Mouse (Mus musculus): ENCODE measurements at regions not wholly inside any gene's neighbourhood (a gene's known extent, or its start where the extent isn't known, plus 50 kb on each side); places are given as distances from the start of the nearest gene placed in this dataset.

- Histone ChIP-seq H3K36me3 (ENCODE audit: control insufficient read depth, insufficient read depth, low read length) (no peaks in the 10 kb centered on the region), H3K4me2 (replicated peaks; ENCODE audit: low read depth) (no peak overlapping the region), H3K27ac (replicated peaks) (no peak overlapping the region), H3K4me3 (ENCODE audit: low read depth, low read length) (no peak overlapping the region), H3K4me1 (replicated peaks; ENCODE audit: control insufficient read depth, insufficient read depth) (no peaks in the 10 kb centered on the region), H3K9ac (ENCODE audit: low read length) (no peak overlapping the region), H3K9me3 (ENCODE audit: control insufficient read depth, low read length) (no peaks in the 10 kb centered on the region), H3K27me3 (ENCODE audit: control insufficient read depth, insufficient read depth, low read length) (no peaks in the 10 kb centered on the region)
- TF ChIP-seq CTCF (IDR thresholded peaks at IDR 0.05; ENCODE audit: low read depth) = no peak
- TF ChIP-seq EP300 (optimal IDR thresholded peaks at IDR 0.05) = no peak
- ATAC-seq (ENCODE audit: low FRiP score, low TSS enrichment) (no peak), DNase-seq (ENCODE audit: low spot score) (no peak)
- 50% methylated on average over 6 of the region's 6 CpGs for WGBS
These were observed 265.6 kb downstream of the Gm49356 start for GRCm38 (mm10) chr15:59154407-59155288.

- H3K27me3 ChIP-seq (ENCODE audit: control insufficient read depth, insufficient read depth, low read length) = no peaks in the 10 kb centered on the region
- H3K4me2 ChIP-seq (replicated peaks; ENCODE audit: low read depth) = no peak overlapping the region
- no peak for TF ChIP-seq EP300 (optimal IDR thresholded peaks at IDR 0.05)
- TF ChIP-seq CTCF (IDR thresholded peaks at IDR 0.05; ENCODE audit: low read depth) = no peak
- ATAC-seq (ENCODE audit: low FRiP score, low TSS enrichment) (no peak), DNase-seq (ENCODE audit: low spot score) (no peak)
- no peaks in the 10 kb centered on the region for H3K4me1 ChIP-seq (replicated peaks; ENCODE audit: control insufficient read depth, insufficient read depth)
- no peak overlapping the region for H3K4me3 ChIP-seq (ENCODE audit: low read depth, low read length)
- no peak overlapping the region for H3K27ac ChIP-seq (replicated peaks)
- no peak overlapping the region for H3K9ac ChIP-seq (ENCODE audit: low read length)
- H3K36me3 ChIP-seq (ENCODE audit: control insufficient read depth, insufficient read depth, low read length) = no peaks in the 10 kb centered on the region
- H3K9me3 ChIP-seq (ENCODE audit: control insufficient read depth, low read length) = no peaks in the 10 kb centered on the region
These were observed 266.2 kb downstream of the Gm49356 start for GRCm38 (mm10) chr15:59155289-59155623.

DNA sequence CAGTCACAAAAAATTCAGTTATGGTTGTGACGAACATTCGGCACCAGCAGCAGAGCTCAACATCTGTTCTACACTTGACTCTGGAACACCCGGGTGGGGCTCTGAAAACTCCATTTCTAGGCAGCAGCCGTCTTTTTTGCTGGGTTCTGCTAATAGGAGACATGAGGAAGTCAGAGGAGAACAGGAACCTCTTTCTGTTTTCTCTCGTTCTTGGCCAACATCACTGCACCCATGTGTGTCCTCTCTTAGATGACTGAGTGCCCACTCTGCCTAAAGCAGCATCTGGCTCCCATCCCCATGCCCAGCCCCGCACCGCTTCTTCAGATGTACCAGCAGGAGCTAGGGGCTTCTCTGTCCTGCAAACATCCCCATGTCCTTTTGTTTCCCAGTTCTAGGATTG, 267.2 kb downstream of the Gm49356 start:
- no peak overlapping the region for H3K4me2 ChIP-seq (replicated peaks; ENCODE audit: low read depth)
- H3K27me3 ChIP-seq (ENCODE audit: control insufficient read depth, insufficient read depth, low read length) = no peaks in the 10 kb centered on the region
- no peak overlapping the region for H3K9ac ChIP-seq (ENCODE audit: low read length)
- no peaks in the 10 kb centered on the region for H3K4me1 ChIP-seq (replicated peaks; ENCODE audit: control insufficient read depth, insufficient read depth)
- no peaks in the 10 kb centered on the region for H3K36me3 ChIP-seq (ENCODE audit: control insufficient read depth, insufficient read depth, low read length)
- TF ChIP-seq EP300 (optimal IDR thresholded peaks at IDR 0.05) (no peak), CTCF (IDR thresholded peaks at IDR 0.05; ENCODE audit: low read depth) (no peak)
- WGBS = 78% methylated on average over 7 of the region's 7 CpGs
- no peak overlapping the region for H3K4me3 ChIP-seq (ENCODE audit: low read depth, low read length)
- no peaks in the 10 kb centered on the region for H3K9me3 ChIP-seq (ENCODE audit: control insufficient read depth, low read length)
- DNase-seq (ENCODE audit: low spot score) (no peak), ATAC-seq (ENCODE audit: low FRiP score, low TSS enrichment) (no peak)
- no peak overlapping the region for H3K27ac ChIP-seq (replicated peaks)

- no peak overlapping the region for H3K27ac ChIP-seq (replicated peaks)
These were observed 269.7 kb downstream of the Gm49356 start for GRCm38 (mm10) chr15:59158760-59159159.

GRCm38 (mm10) chr15:59160931-59161920, 272.1 kb downstream of the Gm49356 start:
- H3K4me1 ChIP-seq (replicated peaks; ENCODE audit: control insufficient read depth, insufficient read depth) = no peaks in the 10 kb centered on the region
- DNase-seq (ENCODE audit: low spot score) = no peak
- no peak overlapping the region for H3K9ac ChIP-seq (ENCODE audit: low read length)
- 95% methylated on average over 15 of the region's 17 CpGs for WGBS
- H3K27ac ChIP-seq (replicated peaks) = no peak overlapping the region
- no peak overlapping the region for H3K4me2 ChIP-seq (replicated peaks; ENCODE audit: low read depth)
- no peak overlapping the region for H3K4me3 ChIP-seq (ENCODE audit: low read depth, low read length)
- no peak for ATAC-seq (ENCODE audit: low FRiP score, low TSS enrichment)
- no peaks in the 10 kb centered on the region for H3K27me3 ChIP-seq (ENCODE audit: control insufficient read depth, insufficient read depth, low read length)
- H3K36me3 ChIP-seq (ENCODE audit: control insufficient read depth, insufficient read depth, low read length) = no peaks in the 10 kb centered on the region
- H3K9me3 ChIP-seq (ENCODE audit: control insufficient read depth, low read length) = no peaks in the 10 kb centered on the region
- no peak for TF ChIP-seq CTCF (IDR thresholded peaks at IDR 0.05; ENCODE audit: low read depth)
- no peak for TF ChIP-seq EP300 (optimal IDR thresholded peaks at IDR 0.05)

More at GRCm38 (mm10) chr15:59158760-59159159, 269.7 kb downstream of the Gm49356 start:
- no peaks in the 10 kb centered on the region for H3K27me3 ChIP-seq (ENCODE audit: control insufficient read depth, insufficient read depth, low read length)
- H3K9me3 ChIP-seq (ENCODE audit: control insufficient read depth, low read length) = no peaks in the 10 kb centered on the region
- no peak overlapping the region for H3K4me3 ChIP-seq (ENCODE audit: low read depth, low read length)
- H3K9ac ChIP-seq (ENCODE audit: low read length) = no peak overlapping the region
- no peaks in the 10 kb centered on the region for H3K36me3 ChIP-seq (ENCODE audit: control insufficient read depth, insufficient read depth, low read length)
- ATAC-seq (ENCODE audit: low FRiP score, low TSS enrichment) = no peak
- no peak overlapping the region for H3K4me2 ChIP-seq (replicated peaks; ENCODE audit: low read depth)
- TF ChIP-seq EP300 (optimal IDR thresholded peaks at IDR 0.05) (no peak), CTCF (IDR thresholded peaks at IDR 0.05; ENCODE audit: low read depth) (no peak)
- 88% methylated on average over 4 of the region's 4 CpGs for WGBS
- no peaks in the 10 kb centered on the region for H3K4me1 ChIP-seq (replicated peaks; ENCODE audit: control insufficient read depth, insufficient read depth)
- no peak for DNase-seq (ENCODE audit: low spot score)
